Mouse (Mus musculus) G1E (cell line): ENCODE measurements around the gene Trabd.

Source experiments
- CTCF ChIP-seq: IDR thresholded peaks from 2 replicates; pipeline ENCODE4 v1.5.1; 2012; ENCODE audit warnings: low read depth, low read length, inconsistent platforms, mixed read lengths
- GATA1 ChIP-seq: IDR thresholded peaks from 2 replicates; pipeline ENCODE4 v1.6.1; 2012; ENCODE audit warnings: borderline replicate concordance, low read length, inconsistent platforms, mixed read lengths
- POLR2AphosphoS5 ChIP-seq: IDR thresholded peaks from 2 replicates; pipeline ENCODE4 v1.6.1; 2012; ENCODE audit warnings: low read depth, low read length, inconsistent platforms; ENCODE audit not compliant: insufficient replicate concordance

DNA sequence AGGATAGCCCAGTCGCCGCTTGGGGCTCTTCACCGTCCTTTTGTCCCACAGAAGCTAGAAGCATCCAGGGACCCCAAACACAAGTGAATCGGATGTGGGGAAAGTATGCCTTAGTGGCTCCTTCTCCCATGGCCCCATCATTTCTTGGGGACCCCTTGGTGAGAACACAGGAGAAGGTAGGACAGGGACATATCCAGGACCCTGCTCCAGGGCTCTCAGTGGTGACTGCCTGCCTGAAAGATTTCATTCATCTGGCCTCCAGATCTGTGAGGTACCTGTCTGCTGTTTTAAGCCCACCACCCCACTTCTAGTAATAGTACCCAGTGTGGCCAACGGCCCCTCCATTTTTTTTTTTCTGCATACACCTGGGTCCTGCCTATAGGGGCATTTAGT lies 12.4 kb upstream of the Trabd start:
- TF ChIP-seq CTCF (no peak), POLR2AphosphoS5 (no peak), GATA1 (no peak)
